ENCODE assay signal across 12 mouse cellular contexts in genomic region chr11:11824970-11825635, GRCm38 (mm10). TPM values are rescaled to one million over a fixed set of nuclear protein-coding genes. Genes with fewer than 3 reads are reported as not detected.
DNase-seq lines count a peak whose midpoint lies in the region; ATAC-seq and TF ChIP-seq lines count a peak whose summit lies in the region.
"Had no signal": no experiment of that assay in that cellular context is flagged by ENCODE, and none has a peak within 500 bp of the region (broad histone marks: within the 10 kb centered on the region; RNA-seq: fewer than 3 reads in every experiment).

No protein-coding gene starts in this region.

- no peak overlapping the region for H3K4me3 ChIP-seq in heart, embryonic 14.5 days (ENCODE audit: control insufficient read depth in 1 of 2, insufficient read depth in 1 of 2, low read depth in 1 of 2, low read length in 2 of 2)
- H3K4me3 ChIP-seq in embryonic facial prominence, embryonic 13.5 days, result no peak overlapping the region
- no peak overlapping the region for H3K4me3 ChIP-seq in limb, embryonic 12.5 days (replicated peaks)
- H3K4me3 ChIP-seq: neural tube, embryonic 15.5 days had no signal

- no peaks in the 10 kb centered on the region for H3K36me3 ChIP-seq in heart, embryonic 14.5 days (ENCODE audit: control insufficient read depth, insufficient read depth, low read length)
- no peaks in the 10 kb centered on the region for H3K36me3 ChIP-seq in embryonic facial prominence, embryonic 13.5 days
- no peaks in the 10 kb centered on the region for H3K36me3 ChIP-seq in limb, embryonic 12.5 days
- H3K36me3 ChIP-seq: G1E; neural tube, embryonic 15.5 days had no signal

- H3K4me2 ChIP-seq in heart, embryonic 14.5 days (ENCODE audit: low read length), result no peak overlapping the region
- no peak overlapping the region for H3K4me2 ChIP-seq in embryonic facial prominence, embryonic 13.5 days
- no peak overlapping the region for H3K4me2 ChIP-seq in limb, embryonic 12.5 days
- H3K4me2 ChIP-seq: neural tube, embryonic 15.5 days had no signal

- DNase-seq in heart, postnatal 25 days (ENCODE audit: low spot score), result no peak
- peak; percentile 53 for DNase-seq in brain, embryonic 14.5 days (ENCODE audit: low read depth)
- no peak for DNase-seq in cerebellum, postnatal 36 days
- DNase-seq in spleen, adult 12 weeks (ENCODE audit: low spot score), result no peak
- DNase-seq: cerebellum, postnatal 25 days; lung, adult 18-20 months; spleen, adult 18-20 months had no signal

- H3K9ac ChIP-seq in heart, embryonic 14.5 days (ENCODE audit: low read length), result peak overlapping the region; percentile 62
- H3K9ac ChIP-seq in embryonic facial prominence, embryonic 13.5 days, result no peak overlapping the region
- H3K9ac ChIP-seq in limb, embryonic 12.5 days (replicated peaks), result no peak overlapping the region
- H3K9ac ChIP-seq: neural tube, embryonic 15.5 days had no signal

- no peak for ATAC-seq in heart, embryonic 14.5 days (ENCODE audit: insufficient number of reproducible peaks, insufficient read depth, low FRiP score, low read depth)
- no peak for ATAC-seq in embryonic facial prominence, embryonic 13.5 days (ENCODE audit: insufficient number of reproducible peaks, insufficient read depth, low FRiP score, low TSS enrichment, low read depth)
- ATAC-seq in limb, embryonic 12.5 days (ENCODE audit: insufficient number of reproducible peaks, insufficient read depth, low FRiP score, low TSS enrichment, low read depth), result no peak

- intact Hi-C loops in heart, postnatal 25 days (cut with DNase I), result loop anchor here (5.0 kb wide), 1 partner anchor 212 kb away; the partner anchor contains the start of gene Grb10

- no peaks in the 10 kb centered on the region for H3K9me3 ChIP-seq in heart, embryonic 14.5 days (ENCODE audit: control insufficient read depth, low read length)
- no peaks in the 10 kb centered on the region for H3K9me3 ChIP-seq in embryonic facial prominence, embryonic 13.5 days
- H3K9me3 ChIP-seq in limb, embryonic 12.5 days, result no peaks in the 10 kb centered on the region
- H3K9me3 ChIP-seq: neural tube, embryonic 15.5 days had no signal

- H3K27ac ChIP-seq in heart, embryonic 14.5 days (replicated peaks in 1 of 2; ENCODE audit: control insufficient read depth in 1 of 2, insufficient read depth in 1 of 2, low read depth in 2 of 2, low read length in 2 of 2), result peak overlapping the region; percentile 93 to 94
- peak overlapping the region; percentile 97 for H3K27ac ChIP-seq in embryonic facial prominence, embryonic 13.5 days
- H3K27ac ChIP-seq in limb, embryonic 12.5 days, result peak overlapping the region; percentile 79
- H3K27ac ChIP-seq: neural tube, embryonic 15.5 days had no signal

- no peak for TF ChIP-seq POLR2A in brain, embryonic 14.5 days (IDR thresholded peaks at IDR 0.05; ENCODE audit: borderline replicate concordance, extremely low read depth, insufficient read depth, insufficient read length, poor library complexity, severe bottlenecking)

- no peak for TF ChIP-seq CTCF in brain, embryonic 14.5 days (IDR thresholded peaks at IDR 0.05; ENCODE audit: borderline replicate concordance, extremely low read depth, insufficient read depth, insufficient read length)

- no peaks in the 10 kb centered on the region for H3K27me3 ChIP-seq in heart, embryonic 14.5 days (ENCODE audit: control insufficient read depth, insufficient read depth, low read length)
- H3K27me3 ChIP-seq in embryonic facial prominence, embryonic 13.5 days, result no peaks in the 10 kb centered on the region
- H3K27me3 ChIP-seq in limb, embryonic 12.5 days, result no peaks in the 10 kb centered on the region
- H3K27me3 ChIP-seq: neural tube, embryonic 15.5 days had no signal

- 43% methylated on average over 3 of the region's 3 CpGs for WGBS in heart, embryonic 14.5 days
- 49% methylated on average over 3 of the region's 3 CpGs for WGBS in embryonic facial prominence, embryonic 13.5 days
- WGBS in limb, embryonic 12.5 days, result 48% methylated on average over 3 of the region's 3 CpGs

- H3K4me1 ChIP-seq in heart, embryonic 14.5 days (ENCODE audit: control insufficient read depth in 2 of 2, insufficient read depth in 2 of 2, low read length in 2 of 2), result peaks cover 59 to 86% of the 10 kb centered on the region in 2 experiments
- H3K4me1 ChIP-seq in embryonic facial prominence, embryonic 13.5 days, result peaks cover 85% of the 10 kb centered on the region
- peaks cover 83% of the 10 kb centered on the region for H3K4me1 ChIP-seq in limb, embryonic 12.5 days (replicated peaks)

RNA-seq across cellular contexts. Expression of gene Fignl1, which starts 16.3 kb away (rescaled TPM):
- polyA plus RNA-seq in heart, embryonic 14.5 days (2014; fragmentation: Nextera tagmentation; extraction: Ambion mirVana), result 49.6 and 53.8 TPM in 2 replicates
- total RNA-seq in heart, postnatal 25 days (2021), result under 1 TPM; 0.59 to 0.60 TPM
- 8.7 and 11.4 TPM in 2 replicates for polyA plus RNA-seq in brain, embryonic 14.5 days (2012; rRNA removed)
- 53.7 and 59.4 TPM in 2 replicates for polyA plus RNA-seq in embryonic facial prominence, embryonic 13.5 days (2015; fragmentation: Nextera tagmentation; extraction: Ambion mirVana)
- polyA plus RNA-seq in limb, embryonic 12.5 days (2016; fragmentation: Nextera tagmentation; extraction: Ambion mirVana), result 74.5 and 78.1 TPM in 2 replicates
